Mouse (Mus musculus): ENCODE measurements around the gene Fancm.
"Not testable (repeated sequence)": the region's sequence is repeated elsewhere in the genome, so short reads cannot be mapped to it uniquely, and the experiment has no call there.

The Fancm gene

GRCm38 (mm10) chr12:65119451-65119850 is 44.0 kb downstream of the Fancm start:
- DNase-seq (ENCODE audit: low read depth, low spot score), result no peak

- DNase-seq (ENCODE audit: low read depth, low spot score), result not testable (repeated sequence)
These were observed 60.7 kb downstream of the Fancm start for GRCm38 (mm10) chr12:65136121-65136520.

GRCm38 (mm10) chr12:65172021-65172951 is 96.9 kb downstream of the Fancm start, which contains the start of gene Mis18bp1:
Gene Mis18bp1, minus strand, starts transcription at chr12:65172604.
- peak; percentile 95 for DNase-seq (ENCODE audit: low read depth, low spot score)

- not testable (repeated sequence) for DNase-seq (ENCODE audit: low read depth, low spot score)
These were observed 97.6 kb downstream of the Fancm start for GRCm38 (mm10) chr12:65172959-65173358.

GRCm38 (mm10) chr12:65173736-65174135 is 98.3 kb downstream of the Fancm start:
- DNase-seq (ENCODE audit: low read depth, low spot score), result no peak
